Mouse (Mus musculus): ENCODE measurements around the gene Klhl29.
"Not testable (repeated sequence)": the region's sequence is repeated elsewhere in the genome, so short reads cannot be mapped to it uniquely, and the experiment has no call there.

Gene Klhl29

DNA sequence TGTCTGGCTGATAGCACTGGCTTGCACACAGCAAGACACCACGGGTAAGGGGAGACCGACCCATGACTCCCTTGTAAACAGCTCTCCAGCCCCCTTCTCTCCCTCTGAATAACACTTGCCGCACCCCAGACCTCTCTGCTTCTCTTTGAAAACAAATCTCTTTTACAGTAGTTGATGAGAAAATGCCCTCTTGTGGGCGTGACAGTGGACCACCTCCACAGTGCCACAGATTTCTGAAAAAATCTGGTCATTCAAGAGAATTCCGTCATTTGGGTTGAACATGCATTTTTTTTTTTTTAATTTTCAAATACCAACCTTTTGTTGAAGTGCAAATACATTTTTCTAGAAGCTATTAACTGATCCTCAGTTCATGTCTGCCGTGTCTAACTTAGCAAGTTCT lies 17.0 kb downstream of the Klhl29 start:
- no peak for DNase-seq (ENCODE audit: low read depth, low spot score)

DNA sequence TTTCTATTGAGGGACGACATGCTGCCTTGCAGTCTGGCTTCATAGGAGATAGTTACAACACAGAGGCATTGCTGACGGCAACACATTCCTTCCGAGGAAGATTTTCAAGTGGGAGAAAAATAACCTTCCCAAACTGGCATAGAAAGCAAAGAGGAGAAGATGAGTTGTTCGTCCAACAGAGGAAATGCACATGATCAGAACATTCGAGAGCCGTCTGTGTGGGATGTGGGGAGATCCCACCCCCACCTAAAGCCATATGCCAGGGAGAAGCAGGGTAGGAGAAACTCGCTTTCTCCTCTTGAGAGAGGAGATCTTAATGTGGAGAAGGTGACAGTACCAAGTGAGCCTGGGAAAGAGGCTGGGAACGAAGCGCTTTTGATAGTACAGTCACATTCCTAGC lies 22.1 kb downstream of the Klhl29 start:
- no peak for DNase-seq (ENCODE audit: low read depth, low spot score)

DNA sequence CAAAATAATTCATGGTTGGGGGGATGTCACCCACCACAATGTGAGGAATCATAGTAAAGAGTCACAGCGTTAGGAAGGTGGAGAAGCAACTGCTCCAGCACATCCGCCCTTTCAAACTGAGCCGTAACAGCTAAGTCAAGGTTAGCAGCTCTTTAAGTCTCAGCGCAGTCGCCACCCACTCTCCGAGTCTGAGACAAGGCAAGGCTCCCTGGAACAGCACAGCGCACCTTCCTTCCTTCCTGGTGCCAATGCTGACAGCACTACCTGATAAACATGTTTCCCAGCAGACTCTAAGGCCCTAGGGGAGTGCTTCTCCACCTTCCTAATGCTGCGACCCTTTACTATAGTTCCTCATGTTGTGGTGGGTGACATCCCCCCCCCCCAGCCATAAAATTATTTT lies 22.7 kb downstream of the Klhl29 start:
- no peak for DNase-seq (ENCODE audit: low read depth, low spot score)

DNA sequence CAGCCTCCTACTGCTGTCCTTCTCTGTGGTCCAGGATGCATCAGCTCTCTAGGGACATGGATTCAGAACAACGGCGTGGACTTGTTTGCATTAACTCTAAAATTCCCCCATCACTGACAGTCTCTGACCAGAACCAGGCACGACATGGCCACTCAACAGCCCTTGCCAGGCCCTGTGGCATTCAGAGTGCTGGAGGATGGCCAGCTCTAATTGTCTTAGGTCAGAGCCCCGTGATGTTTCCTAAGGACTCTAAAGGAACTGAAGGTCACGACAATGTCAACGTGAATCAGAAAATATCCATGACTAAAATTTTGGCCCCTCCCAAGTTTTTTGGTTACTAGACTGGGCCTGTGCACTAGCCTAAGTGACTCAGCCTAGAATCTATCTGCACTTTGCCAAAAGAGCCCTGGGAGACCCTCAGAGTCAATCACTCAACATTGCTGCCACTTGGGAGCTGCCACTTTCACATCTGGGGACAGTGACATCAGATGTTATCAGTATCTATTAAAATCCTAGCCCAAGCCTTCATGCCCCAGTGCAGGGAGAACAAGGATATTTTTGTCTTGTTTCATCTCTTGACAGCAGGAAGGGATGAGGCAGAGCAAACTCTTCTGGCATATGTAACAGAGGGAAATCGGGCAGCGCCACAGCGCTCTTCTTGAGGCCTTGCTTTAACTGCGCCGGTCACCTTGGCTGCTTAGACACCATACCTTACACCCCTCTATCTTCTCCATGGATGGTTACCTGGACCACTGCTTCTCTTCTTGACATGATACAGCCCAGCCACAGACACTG lies 24.8 kb downstream of the Klhl29 start:
- no peak for DNase-seq (ENCODE audit: low read depth, low spot score)

DNA sequence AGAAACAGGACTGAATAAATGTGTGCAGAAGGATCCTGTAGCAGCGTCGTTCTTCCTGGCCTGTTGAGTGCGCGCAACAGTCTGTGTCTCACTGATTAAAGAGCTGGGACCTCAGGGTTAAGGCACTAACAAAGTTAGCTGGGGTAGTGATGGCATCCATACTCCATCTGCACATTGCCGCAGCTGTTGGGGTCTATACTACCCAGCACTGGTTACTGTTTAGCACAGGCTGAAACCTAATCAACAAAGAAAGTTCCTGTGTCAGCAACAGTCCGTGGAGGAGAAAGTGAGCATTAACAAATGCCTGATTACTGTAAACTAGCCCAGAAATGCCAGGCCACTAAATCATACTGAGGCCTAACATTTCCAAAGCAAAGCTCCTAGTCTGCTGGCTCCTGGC lies 30.4 kb downstream of the Klhl29 start:
- DNase-seq (ENCODE audit: low read depth, low spot score), result no peak

- not testable (repeated sequence) for DNase-seq (ENCODE audit: low read depth, low spot score)
Measured at GRCm38 (mm10) chr12:5344457-5344856, 31.0 kb downstream of the Klhl29 start.

- no peak for DNase-seq (ENCODE audit: low read depth, low spot score)
Measured at GRCm38 (mm10) chr12:5340151-5340603, 35.3 kb downstream of the Klhl29 start.

GRCm38 (mm10) chr12:5336927-5337712 lies 38.4 kb downstream of the Klhl29 start:
- DNase-seq (ENCODE audit: low read depth, low spot score), result peak; percentile 23

DNA sequence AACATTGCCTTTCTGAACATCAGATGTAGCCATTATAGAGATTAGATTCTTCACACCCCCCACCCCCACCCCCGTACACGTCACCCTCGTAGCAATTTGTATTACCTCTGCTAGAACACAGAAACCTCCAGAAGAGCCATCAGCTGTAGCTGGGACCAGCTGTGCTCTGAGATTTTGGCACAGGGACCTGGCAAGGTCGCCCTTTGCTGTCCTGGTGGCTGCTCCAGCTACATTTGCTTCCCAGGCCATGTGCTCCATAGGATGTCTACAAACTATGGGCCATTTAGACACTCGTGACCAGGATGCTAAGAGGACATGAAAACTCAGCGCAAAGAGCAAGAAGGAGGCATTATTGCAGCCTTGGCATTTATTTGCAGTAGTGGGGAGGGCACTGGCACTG lies 39.2 kb downstream of the Klhl29 start:
- DNase-seq (ENCODE audit: low read depth, low spot score), result no peak

- no peak for DNase-seq (ENCODE audit: low read depth, low spot score)
Measured at GRCm38 (mm10) chr12:5334956-5335355, 40.5 kb downstream of the Klhl29 start.

- DNase-seq (ENCODE audit: low read depth, low spot score), result no peak
Measured at GRCm38 (mm10) chr12:5334175-5334574, 41.3 kb downstream of the Klhl29 start.

DNA sequence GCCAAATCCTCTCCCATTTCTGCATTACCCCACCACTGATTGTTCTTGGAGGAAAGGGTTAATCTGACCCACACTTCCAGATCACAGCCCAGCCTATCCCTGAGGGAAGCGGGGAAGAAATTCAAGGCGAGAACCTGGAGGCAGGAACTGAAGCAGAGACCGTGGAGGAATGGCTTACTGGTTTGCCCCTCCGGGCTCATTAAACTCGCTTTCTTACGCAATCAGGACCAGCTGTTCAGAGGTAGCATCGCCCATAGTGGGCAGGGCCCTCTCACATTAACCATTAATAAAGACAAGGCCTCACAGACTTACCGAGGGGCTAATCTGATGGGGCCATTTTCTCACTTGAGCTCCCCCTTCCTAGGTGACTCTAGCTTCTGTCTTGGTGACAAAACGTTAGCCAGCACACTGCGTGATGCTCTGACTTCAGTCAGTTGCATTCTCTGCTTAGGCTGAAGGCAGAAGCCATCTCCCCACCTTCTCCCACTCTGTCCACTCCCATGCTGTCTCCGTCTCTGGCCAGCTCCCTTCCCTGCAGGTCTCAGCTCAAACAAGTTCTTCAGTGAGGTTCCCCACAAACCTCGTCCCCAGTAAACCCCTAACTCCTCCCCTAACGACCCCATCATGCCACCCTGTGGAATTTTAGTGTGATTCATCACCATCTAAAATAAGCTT lies 43.5 kb downstream of the Klhl29 start:
- no peak for DNase-seq (ENCODE audit: low read depth, low spot score)

DNA sequence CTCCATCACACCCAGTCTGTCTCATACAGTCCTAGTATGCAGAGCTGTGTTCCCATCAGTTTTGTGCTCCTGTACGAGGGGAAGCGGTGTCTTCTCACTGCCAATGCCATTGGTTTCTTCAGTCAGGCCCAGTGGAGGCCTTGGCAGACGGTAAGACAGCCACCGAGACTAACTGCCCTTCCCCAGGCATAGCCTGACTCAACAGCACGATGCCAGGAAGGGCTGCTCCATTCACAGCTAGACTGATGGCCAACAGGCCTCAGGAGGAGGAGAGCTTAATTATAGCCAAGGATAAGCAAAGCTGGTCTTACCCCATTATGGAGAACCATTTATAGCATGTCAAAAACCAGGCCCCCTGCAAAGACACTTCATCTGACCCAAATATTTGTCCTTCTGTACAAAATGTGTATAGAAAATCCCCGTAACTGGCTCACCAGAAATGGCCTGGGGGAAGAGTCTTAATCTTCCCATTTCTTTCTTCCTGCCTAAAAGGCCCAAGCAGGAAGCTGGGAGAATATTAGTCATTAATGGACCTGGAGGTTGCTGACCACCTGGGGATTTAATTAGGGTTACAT lies 44.9 kb downstream of the Klhl29 start:
- DNase-seq (ENCODE audit: low read depth, low spot score), result no peak

DNA sequence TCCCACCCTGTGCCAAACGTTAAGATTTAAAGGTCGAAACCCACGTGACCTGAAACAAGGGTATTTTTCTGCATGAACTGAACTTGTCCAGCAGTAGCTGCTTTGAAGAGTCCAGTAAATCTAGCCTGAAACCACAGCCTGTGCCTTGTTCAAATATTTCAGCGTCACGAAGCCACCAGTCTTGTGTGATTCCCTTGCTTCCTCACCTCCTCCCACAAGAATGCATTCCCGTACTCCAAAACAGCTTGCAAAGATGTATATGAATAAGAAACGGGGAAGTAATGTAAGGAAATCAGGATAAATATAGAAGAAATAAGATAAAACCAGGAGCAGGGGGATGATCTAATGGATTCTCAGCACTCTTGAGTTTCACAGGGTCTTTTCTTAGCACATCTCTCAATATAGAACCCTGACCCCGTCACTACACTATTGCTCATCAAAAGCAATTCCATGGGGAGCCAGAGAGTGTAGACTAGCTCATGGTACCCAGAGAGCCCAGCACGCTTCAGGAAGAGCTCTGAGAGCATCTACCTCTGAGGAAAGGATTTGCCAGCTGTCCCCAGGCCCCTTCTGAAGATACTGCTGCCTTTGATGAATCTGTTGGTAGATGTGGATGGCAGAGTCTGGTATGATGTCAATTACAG lies 52.9 kb downstream of the Klhl29 start:
- DNase-seq (ENCODE audit: low read depth, low spot score), result no peak

DNA sequence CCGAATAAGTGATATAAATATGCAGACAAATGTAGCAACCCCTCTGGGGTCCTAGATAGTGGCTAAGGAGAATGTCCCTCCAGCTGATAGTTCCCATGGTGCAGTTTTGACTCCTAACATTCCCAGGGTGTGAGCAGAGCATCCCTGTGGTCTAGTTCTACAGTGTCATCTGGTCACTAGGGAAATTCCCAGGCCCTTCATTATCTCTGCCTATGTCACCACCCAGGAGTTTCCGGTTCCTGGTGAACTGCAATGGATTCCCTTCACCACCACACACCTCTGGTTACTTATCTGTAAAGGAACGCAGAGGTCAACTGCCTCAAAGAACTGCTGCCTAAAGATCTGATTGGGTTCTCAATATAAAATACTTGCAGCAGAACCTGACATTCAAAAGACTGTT lies 54.5 kb downstream of the Klhl29 start:
- DNase-seq (ENCODE audit: low read depth, low spot score), result no peak

- peak; percentile 9 for DNase-seq (ENCODE audit: low read depth, low spot score)
Measured at GRCm38 (mm10) chr12:5319359-5319973, 56.0 kb downstream of the Klhl29 start.

- DNase-seq (ENCODE audit: low read depth, low spot score), result no peak
Measured at GRCm38 (mm10) chr12:5316029-5316567, 59.4 kb downstream of the Klhl29 start.

GRCm38 (mm10) chr12:5307923-5308322 lies 67.6 kb downstream of the Klhl29 start:
- no peak for DNase-seq (ENCODE audit: low read depth, low spot score)

DNA sequence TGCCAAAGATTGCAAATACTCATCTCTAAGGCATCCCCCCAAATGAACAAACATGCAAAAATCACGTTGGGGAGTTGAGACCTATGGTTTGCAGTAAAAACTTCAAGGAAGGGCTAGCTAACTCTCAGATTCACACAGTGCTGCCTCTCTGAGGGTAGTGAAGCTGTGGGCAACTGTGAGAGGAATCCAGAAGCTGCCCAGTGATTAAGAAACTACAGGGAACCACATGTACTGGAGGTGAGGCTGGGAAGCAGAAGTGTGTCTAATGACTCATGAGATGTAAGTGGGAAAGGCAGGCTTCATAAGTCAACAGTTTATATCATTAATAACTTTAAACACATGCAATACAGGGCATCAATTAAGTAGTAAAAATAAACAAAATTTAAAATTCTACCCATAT lies 70.0 kb downstream of the Klhl29 start:
- DNase-seq (ENCODE audit: low read depth, low spot score), result no peak

- DNase-seq (ENCODE audit: low read depth, low spot score), result no peak
Measured at GRCm38 (mm10) chr12:5303912-5304311, 71.6 kb downstream of the Klhl29 start.

DNA sequence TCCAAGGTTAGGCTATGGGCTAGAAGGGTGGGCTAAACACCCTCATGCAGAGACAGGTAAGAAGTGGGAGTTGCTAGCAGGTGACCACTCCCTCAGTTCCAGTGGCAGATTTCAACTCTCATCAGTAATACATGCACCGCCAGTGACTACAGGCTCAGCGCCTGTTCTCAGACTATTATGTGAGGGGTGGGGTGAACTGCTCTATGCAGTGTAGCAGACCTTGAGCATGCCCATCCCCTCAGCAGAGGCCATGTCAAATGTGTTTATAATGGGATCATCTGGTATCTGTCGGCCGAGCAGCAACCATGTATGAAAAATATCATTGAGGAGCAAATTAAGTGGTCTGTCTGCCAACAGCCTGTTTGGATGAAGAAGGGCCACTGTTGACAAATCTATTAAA lies 72.4 kb downstream of the Klhl29 start:
- DNase-seq (ENCODE audit: low read depth, low spot score), result no peak
